Mouse (Mus musculus): ENCODE data around the gene Myl9.

The Myl9 gene

GRCm38 (mm10) chr2:156764747-156765146, 10.5 kb upstream of the Myl9 start:
- DNase-seq (ENCODE audit: low spot score) = no peak

GRCm38 (mm10) chr2:156765593-156765992, 9.6 kb upstream of the Myl9 start:
- DNase-seq (ENCODE audit: low spot score) = no peak

GRCm38 (mm10) chr2:156766227-156767019, 8.8 kb upstream of the Myl9 start:
- DNase-seq (ENCODE audit: low spot score) = no peak

GRCm38 (mm10) chr2:156767108-156767507, 8.1 kb upstream of the Myl9 start:
- no peak for DNase-seq (ENCODE audit: low spot score)

GRCm38 (mm10) chr2:156769274-156769673, 5.9 kb upstream of the Myl9 start:
- peak; percentile 44 for DNase-seq (ENCODE audit: low spot score)

GRCm38 (mm10) chr2:156773470-156773869, 1.8 kb upstream of the Myl9 start:
- peak; percentile 30 for DNase-seq (ENCODE audit: low spot score)

- DNase-seq (ENCODE audit: low spot score) = peak; percentile 42
These were observed 1.0 kb upstream of the Myl9 start for GRCm38 (mm10) chr2:156774035-156774737.

GRCm38 (mm10) chr2:156775455-156776435, 525 bp downstream of the Myl9 start:
- DNase-seq (ENCODE audit: low spot score) = peak; percentile 40

GRCm38 (mm10) chr2:156776907-156777306, 1.7 kb downstream of the Myl9 start:
- peak; percentile 40 for DNase-seq (ENCODE audit: low spot score)

- peak; percentile 41 for DNase-seq (ENCODE audit: low spot score)
These were observed 2.2 kb downstream of the Myl9 start for GRCm38 (mm10) chr2:156777326-156778004.

- peak; percentile 36 for DNase-seq (ENCODE audit: low spot score)
These were observed 3.4 kb downstream of the Myl9 start for GRCm38 (mm10) chr2:156778571-156778970.

GRCm38 (mm10) chr2:156779036-156779435, 3.8 kb downstream of the Myl9 start:
- peak; percentile 74 for DNase-seq (ENCODE audit: low spot score)

GRCm38 (mm10) chr2:156779488-156779887, 4.3 kb downstream of the Myl9 start:
- no peak for DNase-seq (ENCODE audit: low spot score)

GRCm38 (mm10) chr2:156780129-156780528, 4.9 kb downstream of the Myl9 start:
- peak; percentile 42 for DNase-seq (ENCODE audit: low spot score)

- DNase-seq (ENCODE audit: low spot score) = peak; percentile 78
These were observed 5.5 kb downstream of the Myl9 start for GRCm38 (mm10) chr2:156780752-156781151.

- peak; percentile 43 for DNase-seq (ENCODE audit: low spot score)
These were observed 6.1 kb downstream of the Myl9 start for GRCm38 (mm10) chr2:156781281-156781680.

GRCm38 (mm10) chr2:156781836-156782480, 6.7 kb downstream of the Myl9 start:
- DNase-seq (ENCODE audit: low spot score) = peak; percentile 50

- peak; percentile 48 for DNase-seq (ENCODE audit: low spot score)
These were observed 7.5 kb downstream of the Myl9 start for GRCm38 (mm10) chr2:156782481-156783348.

GRCm38 (mm10) chr2:156783349-156783728, 8.1 kb downstream of the Myl9 start:
- DNase-seq (ENCODE audit: low spot score) = peak; percentile 56

- DNase-seq (ENCODE audit: low spot score) = peak; percentile 46
These were observed 8.9 kb downstream of the Myl9 start for GRCm38 (mm10) chr2:156784016-156784585.

All from testis, postnatal 10 days (tissue).